Mouse (Mus musculus) left cerebral cortex, postnatal 14 days (tissue): Measurements from ENCODE around the gene Zfp65. TPM values are rescaled to one million over a fixed set of nuclear protein-coding genes. Genes with fewer than 3 reads are reported as not detected.
"Not testable (repeated sequence)": the region's sequence is repeated elsewhere in the genome, so short reads cannot be mapped to it uniquely, and the experiment has no call there.

Experiments
- DNase-seq, 2 experiments: peaks; one replicate each; pipeline ENCODE4 v3.0.0; 2021 to 2022; ENCODE audit warnings: low spot score in 2 of 2, mixed read lengths in 1 of 2
- intact Hi-C: fragments of 180-260 bp; cut with DNase I; formaldehyde crosslinking; loops from one replicate; pipeline ENCODE4 v1.15.1; 2025
- long read RNA-seq, 2 experiments: library from polyadenylated mRNA; stranded (forward); transcript quantifications; one replicate each; pipeline ENCODE4 v2.0.0; 2021
- total RNA-seq, 2 experiments: library from RNA; stranded (reverse); gene quantifications; 2 replicates each; pipeline ENCODE4 v1.2.3; 2021

Zfp65 gene
- total RNA-seq, result 10 to 100 TPM; 13.2 to 13.7 TPM
- long read RNA-seq, experiment 1, partial matches to known transcripts, result 0 of 1 reads
- long read RNA-seq, experiment 1, other reads (novel, unspliced or antisense), result 1 of 1 reads
- long read RNA-seq, experiment 2, result 0 reads

GRCm38 (mm10) chr13:67728641-67729318 is at the start of gene Zfp65:
Gene Zfp65 (minus strand): TSS chr13:67729173.
- DNase-seq, result peak; percentile 66 to 69
- intact Hi-C loops, result no loop called here

GRCm38 (mm10) chr13:67763031-67763768 is 34.2 kb upstream of the Zfp65 start:
- no peak for DNase-seq
- intact Hi-C loops, result no loop called here

GRCm38 (mm10) chr13:67759966-67760365 is 31.0 kb upstream of the Zfp65 start:
- intact Hi-C loops, result no loop called here
- no peak for DNase-seq

- intact Hi-C loops, result no loop called here
- DNase-seq, result no peak
Observed at GRCm38 (mm10) chr13:67755761-67756160, 26.8 kb upstream of the Zfp65 start.

GRCm38 (mm10) chr13:67754333-67755306 is 25.6 kb upstream of the Zfp65 start, which contains the start of gene Zfp85:
Gene Zfp85 (minus strand): TSS chr13:67755228.
- intact Hi-C loops, result no loop called here
- DNase-seq, result peak; percentile 34 to 62

GRCm38 (mm10) chr13:67743896-67744295 is 14.9 kb upstream of the Zfp65 start:
- no peak for DNase-seq

GRCm38 (mm10) chr13:67742941-67743340 is 14.0 kb upstream of the Zfp65 start:
- intact Hi-C loops, result no loop called here
- no peak for DNase-seq

More at GRCm38 (mm10) chr13:67743896-67744295, 14.9 kb upstream of the Zfp65 start:
- intact Hi-C loops, result no loop called here

- intact Hi-C loops, result not testable (repeated sequence)
Observed at GRCm38 (mm10) chr13:67734391-67734790, 5.4 kb upstream of the Zfp65 start.

GRCm38 (mm10) chr13:67729441-67729840 is 468 bp upstream of the Zfp65 start:
- DNase-seq, result peak; percentile 34 to 38
- intact Hi-C loops, result not testable (repeated sequence)

More at GRCm38 (mm10) chr13:67734391-67734790, 5.4 kb upstream of the Zfp65 start:
- not testable (repeated sequence) for DNase-seq

- DNase-seq, result no peak
- intact Hi-C loops, result no loop called here
Observed at GRCm38 (mm10) chr13:67728106-67728505, 867 bp downstream of the Zfp65 start.

GRCm38 (mm10) chr13:67725331-67725730 is 3.6 kb downstream of the Zfp65 start:
- DNase-seq, result peak in 1 of 2 experiments; percentile 29
- intact Hi-C loops, result not testable (repeated sequence)

- peak; percentile 92 to 95 for DNase-seq
- intact Hi-C loops, result loop anchor here (5.0 kb wide), 1 partner anchor 87 kb away; the partner anchor contains the start of genes Gm49345 and Zfp729a
Observed at GRCm38 (mm10) chr13:67723848-67724479, 5.0 kb downstream of the Zfp65 start.

- intact Hi-C loops, result no loop called here
- no peak for DNase-seq
Observed at GRCm38 (mm10) chr13:67686971-67687370, 42.0 kb downstream of the Zfp65 start, which contains the start of gene Zfp738. Gene Zfp738 (minus strand): TSS chr13:67687071.

- intact Hi-C loops, result loop anchor here (2.0 to 5.0 kb wide), 2 partner anchors 47 to 163 kb away; partner anchors contain the start of genes Gm49345 and Zfp729a
- not testable (repeated sequence) for DNase-seq
Observed at GRCm38 (mm10) chr13:67683841-67684240, 45.1 kb downstream of the Zfp65 start.

GRCm38 (mm10) chr13:67682959-67683735 is 45.8 kb downstream of the Zfp65 start:
- intact Hi-C loops, result loop anchor here (2.0 to 5.0 kb wide), 2 partner anchors 46 to 164 kb away; partner anchors contain the start of genes Gm49345 and Zfp729a
- DNase-seq, result peak; percentile 87 to 94

- no peak for DNase-seq
- intact Hi-C loops, result no loop called here
Observed at GRCm38 (mm10) chr13:67674902-67675301, 54.1 kb downstream of the Zfp65 start.
